Mouse (Mus musculus): ENCODE measurements around the gene Shkbp1. TPM values are rescaled to one million over a fixed set of nuclear protein-coding genes. Genes with fewer than 3 reads are reported as not detected.

Shkbp1 gene
- total RNA-seq, 2 experiments from 2014 or later, result 11.0 to 11.5 TPM

- no peak for DNase-seq (ENCODE audit: low spot score in 2 of 2)
Measured at GRCm38 (mm10) chr7:27335011-27335720, 20.7 kb downstream of the Shkbp1 start.

GRCm38 (mm10) chr7:27334405-27334911 is 21.4 kb downstream of the Shkbp1 start:
- no peak for DNase-seq (ENCODE audit: low spot score in 2 of 2)

- peak in 1 of 2 experiments; percentile 56 for DNase-seq (ENCODE audit: low spot score in 2 of 2)
Measured at GRCm38 (mm10) chr7:27333316-27333941, 22.4 kb downstream of the Shkbp1 start.

- peak; percentile 87 to 92 for DNase-seq (ENCODE audit: low spot score in 2 of 2)
Measured at GRCm38 (mm10) chr7:27332353-27333199, 23.2 kb downstream of the Shkbp1 start.

GRCm38 (mm10) chr7:27331854-27332253 is 24.0 kb downstream of the Shkbp1 start:
- DNase-seq (ENCODE audit: low spot score in 2 of 2), result no peak

- peak in 1 of 2 experiments; percentile 55 for DNase-seq (ENCODE audit: low spot score in 2 of 2)
Measured at GRCm38 (mm10) chr7:27331541-27331851, 24.3 kb downstream of the Shkbp1 start.

- DNase-seq (ENCODE audit: low spot score in 2 of 2), result peak; percentile 82 to 91
Measured at GRCm38 (mm10) chr7:27330709-27331540, 24.9 kb downstream of the Shkbp1 start.

- DNase-seq (ENCODE audit: low spot score in 2 of 2), result no peak
Measured at GRCm38 (mm10) chr7:27329981-27330380, 25.8 kb downstream of the Shkbp1 start.

GRCm38 (mm10) chr7:27329326-27329947 is 26.4 kb downstream of the Shkbp1 start:
- peak; percentile 85 to 91 for DNase-seq (ENCODE audit: low spot score in 2 of 2)

- peak in 1 of 2 experiments; percentile 65 for DNase-seq (ENCODE audit: low spot score in 2 of 2)
Measured at GRCm38 (mm10) chr7:27328648-27329047, 27.2 kb downstream of the Shkbp1 start.

GRCm38 (mm10) chr7:27328161-27328560 is 27.7 kb downstream of the Shkbp1 start:
- no peak for DNase-seq (ENCODE audit: low spot score in 2 of 2)

- no peak for DNase-seq (ENCODE audit: low spot score in 2 of 2)
Measured at GRCm38 (mm10) chr7:27327500-27327899, 28.3 kb downstream of the Shkbp1 start.

- peak in 1 of 2 experiments; percentile 53 for DNase-seq (ENCODE audit: low spot score in 2 of 2)
Measured at GRCm38 (mm10) chr7:27326101-27326880, 29.5 kb downstream of the Shkbp1 start.

GRCm38 (mm10) chr7:27325697-27326096 is 30.1 kb downstream of the Shkbp1 start:
- peak; percentile 38 to 74 for DNase-seq (ENCODE audit: low spot score in 2 of 2)

GRCm38 (mm10) chr7:27324928-27325327 is 30.9 kb downstream of the Shkbp1 start:
- DNase-seq (ENCODE audit: low spot score in 2 of 2), result no peak

GRCm38 (mm10) chr7:27324161-27324560 is 31.7 kb downstream of the Shkbp1 start:
- no peak for DNase-seq (ENCODE audit: low spot score in 2 of 2)

- no peak for DNase-seq (ENCODE audit: low spot score in 2 of 2)
Measured at GRCm38 (mm10) chr7:27323001-27323400, 32.8 kb downstream of the Shkbp1 start.

GRCm38 (mm10) chr7:27322291-27322690 is 33.5 kb downstream of the Shkbp1 start:
- no peak for DNase-seq (ENCODE audit: low spot score in 2 of 2)

GRCm38 (mm10) chr7:27319411-27319810 is 36.4 kb downstream of the Shkbp1 start:
- no peak for DNase-seq (ENCODE audit: low spot score in 2 of 2)
